Mouse (Mus musculus): ENCODE results near the gene Neurl1a.

Neurl1a gene

DNA sequence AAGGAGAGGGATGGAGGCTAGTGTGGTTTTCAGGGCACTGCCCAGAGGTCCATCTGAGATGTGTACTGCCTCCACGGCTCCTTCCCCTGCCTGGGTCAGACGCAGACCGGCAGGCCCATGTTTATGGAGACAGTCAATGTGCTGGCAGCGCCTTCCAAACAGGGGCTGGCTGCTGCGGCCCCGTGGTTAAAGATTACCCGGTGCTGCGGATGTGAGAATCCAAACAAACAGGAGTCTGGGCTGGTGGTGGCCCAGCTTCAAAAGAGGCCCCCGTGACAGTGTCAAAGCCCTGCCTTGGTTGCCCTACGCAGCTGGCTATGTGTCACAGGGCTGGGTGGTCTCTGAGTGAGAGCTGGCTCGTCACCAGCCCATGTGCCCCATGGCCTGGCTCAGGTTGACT is 69.2 kb downstream of the Neurl1a start:
- DNase-seq (ENCODE audit: low spot score in 2 of 2) = no peak

DNA sequence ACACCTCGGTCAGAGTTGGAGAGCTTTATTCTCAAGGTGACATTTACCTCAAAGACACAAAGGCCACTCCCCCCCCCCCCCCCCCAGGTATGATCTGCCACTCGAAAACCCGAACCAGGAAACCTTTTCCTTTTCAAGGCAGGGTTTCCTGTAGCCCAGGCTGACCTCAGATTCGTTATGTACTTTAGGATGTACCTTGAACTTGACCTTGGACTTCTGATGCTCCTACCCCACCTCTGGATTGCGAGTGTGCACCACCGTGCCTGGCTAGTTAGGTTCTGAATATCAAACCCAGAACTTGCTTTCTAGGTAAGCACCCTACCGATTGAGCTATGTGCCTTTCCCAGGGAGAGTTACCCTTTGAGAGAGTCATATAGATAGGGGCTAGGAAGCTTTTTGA is 69.7 kb downstream of the Neurl1a start:
- DNase-seq (ENCODE audit: low spot score in 2 of 2) = no peak

DNA sequence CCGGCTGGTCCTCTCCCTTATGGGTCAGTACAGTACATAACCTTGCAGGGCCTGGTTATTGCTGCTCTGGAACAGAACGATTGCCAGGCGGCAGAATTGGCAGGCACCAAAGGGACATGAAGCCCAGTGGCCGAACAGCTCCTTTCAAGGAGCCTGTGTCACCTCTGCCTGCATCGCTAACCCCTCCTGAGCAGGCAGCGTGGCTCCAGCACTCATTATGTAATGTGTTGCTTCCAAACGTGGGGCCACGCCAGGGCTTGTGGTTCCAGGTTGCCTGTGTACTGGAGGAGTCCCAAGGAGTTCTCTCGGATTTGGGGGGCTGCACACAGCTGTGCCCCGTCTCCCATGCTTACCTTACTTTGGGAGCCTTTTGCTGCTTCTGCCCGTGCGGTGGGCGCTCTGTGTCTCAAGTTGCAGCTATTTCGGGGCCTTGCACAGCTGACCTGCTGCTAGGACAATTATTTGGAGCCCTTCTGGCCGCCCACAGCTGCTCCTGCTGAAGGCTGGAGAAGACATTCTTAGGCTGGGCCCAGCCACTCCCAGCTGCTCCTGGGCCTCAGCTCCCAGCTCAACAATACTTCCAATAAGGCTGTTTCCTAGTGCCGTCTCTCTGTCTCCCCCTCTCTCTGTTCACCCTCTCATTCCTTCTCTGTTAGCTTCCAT is 70.4 kb downstream of the Neurl1a start:
- DNase-seq (ENCODE audit: low spot score in 2 of 2) = no peak

DNA sequence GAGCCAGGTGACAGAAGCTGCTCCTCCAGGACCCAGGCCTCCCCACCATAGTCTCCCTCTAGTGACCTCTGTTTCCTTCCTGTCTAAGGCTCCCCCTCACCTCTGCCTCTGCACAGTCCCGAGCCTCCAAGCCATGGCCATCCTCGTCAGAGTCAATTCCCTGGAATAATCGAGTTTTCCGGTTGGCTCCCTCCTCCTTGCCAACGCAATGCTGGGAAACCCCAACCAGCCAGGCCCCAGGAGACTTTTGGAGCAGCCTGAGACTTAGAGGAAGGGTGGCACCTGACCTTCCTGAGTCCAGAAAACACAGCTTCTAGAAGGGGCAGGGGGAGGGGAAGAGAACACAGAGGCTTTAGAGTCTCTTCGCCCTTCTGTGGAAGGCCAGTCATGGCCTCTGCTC is 72.3 kb downstream of the Neurl1a start:
- DNase-seq (ENCODE audit: low spot score in 2 of 2) = no peak

DNA sequence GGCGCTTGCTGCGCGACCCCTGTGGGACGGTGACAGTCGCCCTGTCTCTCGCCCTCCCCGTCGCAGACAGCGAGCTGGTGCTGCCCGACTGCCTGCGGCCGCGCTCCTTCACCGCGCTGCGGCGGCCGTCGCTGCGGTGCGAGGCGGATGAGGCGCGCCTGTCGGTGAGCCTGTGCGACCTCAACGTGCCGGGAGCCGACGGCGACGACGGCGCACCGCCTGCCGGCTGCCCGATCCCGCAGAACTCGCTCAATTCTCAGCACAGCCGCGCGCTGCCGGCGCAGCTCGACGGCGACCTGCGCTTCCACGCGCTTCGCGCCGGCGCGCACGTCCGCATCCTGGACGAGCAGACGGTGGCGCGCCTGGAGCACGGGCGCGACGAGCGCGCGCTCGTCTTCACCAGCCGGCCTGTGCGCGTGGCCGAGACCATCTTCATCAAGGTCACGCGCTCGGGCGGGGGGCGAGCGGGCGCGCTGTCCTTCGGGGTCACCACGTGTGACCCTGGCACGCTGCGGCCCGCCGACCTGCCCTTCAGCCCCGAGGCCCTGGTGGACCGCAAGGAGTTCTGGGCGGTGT is 74.5 kb downstream of the Neurl1a start:
- no peak for DNase-seq (ENCODE audit: low spot score in 2 of 2)

DNA sequence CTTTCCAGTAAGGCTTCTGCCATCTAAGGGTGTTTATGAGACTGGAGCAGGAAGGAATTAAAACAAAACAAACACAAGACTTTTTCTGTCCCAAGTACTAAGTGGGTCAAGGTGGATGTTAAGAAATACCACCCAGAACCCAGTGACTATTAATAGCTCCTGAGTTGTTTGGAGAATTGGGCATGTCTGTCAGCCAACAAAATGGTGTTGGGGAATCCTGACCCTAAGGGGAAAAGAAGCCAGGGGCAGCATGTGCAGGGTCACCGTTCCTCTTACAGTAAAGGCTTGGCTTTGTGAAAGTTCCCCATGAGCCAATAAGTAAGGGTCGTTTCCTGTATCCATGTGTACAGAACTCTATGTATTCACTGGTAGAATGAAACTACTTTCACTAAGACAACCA is 76.4 kb downstream of the Neurl1a start:
- DNase-seq (ENCODE audit: low spot score in 2 of 2) = no peak

DNA sequence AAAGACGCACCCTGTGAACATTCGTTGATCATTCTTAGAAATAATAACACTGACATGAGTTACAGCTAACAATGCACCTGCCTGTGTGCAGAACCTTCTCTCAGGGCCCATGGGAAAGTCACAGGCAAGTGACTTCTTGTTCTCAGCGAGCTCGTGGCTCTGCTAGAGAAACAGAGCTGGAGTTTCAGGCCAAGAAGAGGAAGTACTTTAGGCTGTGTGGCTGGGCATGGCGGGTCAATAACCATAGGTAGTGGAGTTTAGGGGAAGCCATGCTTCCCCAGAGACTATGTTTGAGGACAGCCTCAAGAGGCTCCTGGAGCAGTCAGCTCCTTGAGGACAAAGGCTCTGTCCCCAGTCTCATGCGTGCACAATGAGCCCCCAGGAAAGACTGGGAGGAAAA is 77.3 kb downstream of the Neurl1a start:
- no peak for DNase-seq (ENCODE audit: low spot score in 2 of 2)

DNA sequence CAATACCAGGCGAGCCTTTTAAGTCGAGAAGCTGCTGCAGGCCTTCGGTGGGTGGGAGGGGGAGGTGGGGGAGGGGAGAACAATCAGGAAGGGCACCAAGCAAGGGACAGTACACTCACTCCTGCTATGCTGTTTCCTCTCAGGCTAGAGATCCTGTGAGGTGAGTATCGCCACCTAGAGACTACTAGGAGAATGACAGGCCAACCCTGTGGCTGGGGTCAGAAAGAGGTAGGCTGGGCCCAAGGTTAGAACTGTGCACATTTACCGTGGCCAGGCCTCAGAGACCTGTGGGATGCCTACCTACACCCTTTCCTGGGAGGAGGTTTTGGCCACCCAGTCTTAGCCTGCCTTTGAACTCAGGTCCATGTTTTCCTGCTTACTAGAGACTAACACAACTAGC is 81.0 kb downstream of the Neurl1a start:
- no peak for DNase-seq (ENCODE audit: low spot score in 2 of 2)

DNA sequence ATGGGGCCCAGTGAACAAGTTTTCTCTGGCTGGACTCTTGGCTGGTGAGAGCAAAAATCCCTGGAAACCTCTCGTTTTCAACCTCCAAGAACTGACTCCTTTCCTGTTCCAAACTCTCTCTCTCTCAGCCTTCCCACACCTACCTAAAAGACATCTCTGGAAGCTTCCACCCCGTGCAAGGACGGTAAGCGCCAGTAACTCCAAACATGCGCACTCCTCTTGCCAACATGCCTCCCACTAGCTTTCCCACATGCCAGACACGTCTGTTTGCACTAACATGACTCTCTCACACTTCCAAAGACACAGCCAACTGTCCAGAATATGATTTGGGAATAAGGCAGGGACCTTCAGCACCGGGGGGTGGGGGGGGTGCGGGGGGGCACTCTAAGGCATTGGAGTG is 82.6 kb downstream of the Neurl1a start:
- peak; percentile 58 to 61 for DNase-seq (ENCODE audit: low spot score in 2 of 2)

DNA sequence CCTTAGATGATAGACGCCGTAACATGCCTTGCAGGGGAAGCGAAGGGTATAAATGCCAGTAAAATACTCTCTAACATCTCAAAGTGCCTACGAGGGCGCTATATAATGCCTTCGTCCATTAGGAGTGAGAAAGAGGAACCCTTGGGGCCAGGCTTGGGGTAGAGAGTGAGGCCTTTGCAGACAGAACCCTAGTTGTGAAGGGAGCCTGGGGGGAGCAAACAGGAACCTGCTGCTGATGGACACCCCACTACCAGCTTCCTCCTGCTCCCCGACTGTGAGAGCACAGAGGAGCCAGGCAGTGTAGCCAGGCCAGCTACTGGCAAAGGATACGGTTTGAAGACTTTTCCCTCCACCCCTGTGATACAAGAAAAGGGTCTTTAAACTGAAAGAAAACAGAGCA is 85.0 kb downstream of the Neurl1a start:
- no peak for DNase-seq (ENCODE audit: low spot score in 2 of 2)

DNA sequence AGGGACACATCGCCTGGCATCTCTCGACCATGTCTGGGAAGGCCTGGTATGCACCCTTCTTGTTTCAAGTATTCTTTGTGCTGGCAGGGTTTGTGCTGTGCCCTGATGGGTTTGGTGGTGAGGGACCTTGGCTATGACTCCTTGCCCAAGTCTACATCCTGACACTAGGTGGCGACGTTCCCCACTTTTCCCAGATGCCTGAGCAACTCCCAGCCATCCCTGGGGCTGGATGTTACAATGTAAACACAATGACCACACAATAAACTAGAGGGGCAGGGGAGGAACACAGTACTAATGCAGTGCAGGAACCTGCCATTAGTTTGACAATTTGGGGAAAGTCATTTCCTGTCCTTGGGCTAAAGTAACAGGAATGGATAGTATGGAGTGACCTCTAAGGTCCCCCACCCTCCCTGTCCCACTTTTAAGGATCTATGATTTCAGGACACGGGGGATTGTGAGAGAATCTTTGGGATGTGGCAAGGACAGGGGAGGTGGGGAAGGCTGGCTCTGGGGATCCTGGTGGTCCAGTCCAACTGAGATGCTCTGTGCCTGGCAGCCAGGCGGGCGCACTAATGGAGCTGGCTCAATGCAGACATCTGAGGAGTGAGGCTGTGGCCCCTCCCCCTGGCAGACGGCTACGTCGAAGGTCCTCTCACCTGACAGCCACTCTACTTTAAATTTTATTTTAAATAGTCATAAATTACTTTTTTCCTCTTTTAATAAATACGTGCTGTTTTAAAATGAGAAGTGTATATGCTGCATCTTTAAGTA is 85.9 kb downstream of the Neurl1a start:
- DNase-seq (ENCODE audit: low spot score in 2 of 2) = peak; percentile 82 to 83

DNA sequence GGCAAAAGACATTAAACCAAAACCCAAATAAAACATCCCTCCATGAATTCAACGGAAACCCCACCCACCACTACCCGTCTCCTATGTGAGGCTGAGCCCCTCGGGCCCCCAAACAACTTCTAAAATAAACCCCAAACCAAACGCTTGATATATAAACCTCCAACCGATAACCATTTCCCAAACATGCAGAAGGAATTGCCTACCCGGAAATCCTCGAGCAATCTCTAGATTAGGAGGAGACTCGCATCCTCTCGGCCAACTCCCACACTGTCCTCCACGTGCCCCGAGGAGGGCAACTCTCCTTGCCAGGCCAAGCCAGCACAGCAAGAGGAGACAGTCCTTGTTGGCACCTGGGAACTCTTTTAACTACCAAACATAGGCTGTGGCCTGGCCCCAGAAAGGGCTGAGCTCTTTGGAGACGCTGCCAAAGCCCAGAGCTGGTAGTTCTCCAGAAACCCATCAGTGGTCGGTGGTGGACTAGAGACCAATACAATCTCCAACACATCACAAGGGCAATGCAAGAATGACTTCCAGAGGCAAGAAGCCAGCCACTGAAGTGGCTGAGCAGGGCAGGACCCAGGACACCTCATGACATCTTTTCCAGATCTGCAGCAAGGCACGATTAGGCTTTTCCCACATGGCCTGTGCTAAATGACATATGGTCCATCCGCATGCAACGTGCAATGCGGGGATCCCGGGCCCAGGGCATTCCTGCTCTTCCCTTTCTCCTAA is 87.6 kb downstream of the Neurl1a start:
- DNase-seq (ENCODE audit: low spot score in 2 of 2) = no peak

DNA sequence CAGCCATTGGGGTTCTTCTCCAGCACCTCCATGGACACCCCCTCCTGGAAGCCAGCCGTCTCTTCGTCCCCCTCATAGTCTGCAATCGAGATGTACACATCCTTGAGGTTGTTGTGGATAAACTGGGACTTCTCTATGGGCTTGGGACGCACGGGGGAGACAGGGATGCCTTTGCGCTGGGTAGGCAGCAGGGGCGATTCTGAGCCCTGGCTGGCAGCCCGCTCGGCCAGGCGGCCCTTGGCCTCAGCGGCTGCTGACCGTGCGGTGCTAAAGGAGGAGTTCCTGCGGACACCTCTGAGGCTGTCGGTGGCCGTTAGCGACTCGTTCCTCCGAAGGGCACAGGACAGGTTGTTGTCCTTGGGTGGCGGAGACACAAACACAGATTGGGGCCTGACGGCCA is 88.4 kb downstream of the Neurl1a start:
- no peak for DNase-seq (ENCODE audit: low spot score in 2 of 2)

DNA sequence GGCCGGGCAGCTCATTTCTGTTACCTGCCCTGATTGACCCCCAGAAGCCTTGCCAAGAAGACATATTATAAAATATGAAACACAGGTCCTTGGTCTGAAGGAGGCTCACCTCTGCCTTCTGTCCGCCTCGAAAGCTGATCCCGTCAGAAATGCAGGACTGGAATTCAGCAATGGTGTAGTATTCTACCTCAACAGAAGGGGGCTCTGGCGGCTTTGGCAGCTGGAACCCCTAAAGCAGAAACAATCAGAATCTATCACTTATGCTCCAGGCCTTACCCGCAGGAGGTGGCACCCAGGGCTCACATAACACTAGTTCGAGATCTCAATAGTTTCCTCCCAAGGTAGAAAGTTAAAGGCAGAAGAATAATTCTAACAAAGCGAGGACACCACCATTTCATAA is 91.1 kb downstream of the Neurl1a start:
- DNase-seq (ENCODE audit: low spot score in 2 of 2) = no peak

DNA sequence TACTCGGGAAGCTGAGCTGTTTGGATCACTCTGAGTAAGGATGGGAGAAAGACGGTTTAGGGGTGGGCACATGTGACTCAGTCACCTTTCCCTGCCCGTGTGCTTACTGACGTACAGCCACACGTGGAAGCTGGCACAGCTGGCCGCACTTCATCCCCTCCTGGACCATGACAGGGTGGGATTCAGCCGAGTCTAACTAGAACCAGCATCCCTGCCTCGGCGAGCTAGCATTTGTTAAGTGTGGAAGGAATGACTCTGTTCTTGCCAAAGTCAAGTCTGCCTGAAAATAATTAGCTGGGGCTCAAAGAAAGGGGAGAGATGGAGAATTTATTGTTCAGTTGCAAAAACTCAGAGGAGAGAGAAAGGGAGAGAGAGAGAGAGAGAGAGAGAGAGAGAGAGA is 91.9 kb downstream of the Neurl1a start:
- DNase-seq (ENCODE audit: low spot score in 2 of 2) = no peak

DNA sequence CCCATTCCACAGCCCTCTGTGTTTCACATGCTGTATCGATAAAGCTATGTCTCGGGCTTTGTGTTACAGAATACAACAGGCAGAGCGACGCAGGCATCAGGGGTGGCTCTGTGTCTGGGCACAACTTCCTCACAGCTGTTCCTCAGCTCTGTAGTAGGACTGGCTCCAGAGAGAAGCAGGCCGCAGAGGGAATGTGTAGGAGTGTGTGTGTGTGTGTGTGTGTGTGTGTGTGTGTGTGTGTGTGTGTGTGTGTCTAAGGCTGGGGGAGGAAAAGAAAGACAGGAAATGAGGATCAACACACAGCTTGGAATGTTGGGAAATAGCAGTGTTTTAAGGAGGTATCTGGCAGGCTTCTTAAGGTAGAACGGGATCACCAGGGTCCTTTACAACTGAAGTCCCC is 98.1 kb downstream of the Neurl1a start:
- DNase-seq (ENCODE audit: low spot score in 2 of 2) = peak; percentile 72 to 79

DNA sequence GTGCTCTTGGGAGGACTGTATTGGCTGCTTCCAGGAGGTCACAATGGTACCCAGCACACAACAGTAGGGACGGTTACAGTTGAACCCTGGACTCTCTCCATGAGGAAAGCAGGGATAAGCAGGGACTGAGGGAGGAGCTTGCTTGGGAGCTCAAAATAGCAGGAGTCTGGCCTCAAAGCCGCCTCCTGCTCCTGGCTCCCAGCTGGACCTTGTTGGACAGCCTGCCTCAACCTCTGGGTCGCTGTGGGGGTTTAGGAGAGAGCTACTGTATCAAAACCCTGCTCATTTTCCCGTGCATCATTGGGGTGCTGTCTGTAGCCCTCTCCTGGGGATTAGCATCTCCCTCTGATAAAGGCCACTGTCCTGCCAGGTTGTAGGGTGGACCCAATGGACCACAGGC is 100.8 kb downstream of the Neurl1a start:
- DNase-seq (ENCODE audit: low spot score in 2 of 2) = no peak

DNA sequence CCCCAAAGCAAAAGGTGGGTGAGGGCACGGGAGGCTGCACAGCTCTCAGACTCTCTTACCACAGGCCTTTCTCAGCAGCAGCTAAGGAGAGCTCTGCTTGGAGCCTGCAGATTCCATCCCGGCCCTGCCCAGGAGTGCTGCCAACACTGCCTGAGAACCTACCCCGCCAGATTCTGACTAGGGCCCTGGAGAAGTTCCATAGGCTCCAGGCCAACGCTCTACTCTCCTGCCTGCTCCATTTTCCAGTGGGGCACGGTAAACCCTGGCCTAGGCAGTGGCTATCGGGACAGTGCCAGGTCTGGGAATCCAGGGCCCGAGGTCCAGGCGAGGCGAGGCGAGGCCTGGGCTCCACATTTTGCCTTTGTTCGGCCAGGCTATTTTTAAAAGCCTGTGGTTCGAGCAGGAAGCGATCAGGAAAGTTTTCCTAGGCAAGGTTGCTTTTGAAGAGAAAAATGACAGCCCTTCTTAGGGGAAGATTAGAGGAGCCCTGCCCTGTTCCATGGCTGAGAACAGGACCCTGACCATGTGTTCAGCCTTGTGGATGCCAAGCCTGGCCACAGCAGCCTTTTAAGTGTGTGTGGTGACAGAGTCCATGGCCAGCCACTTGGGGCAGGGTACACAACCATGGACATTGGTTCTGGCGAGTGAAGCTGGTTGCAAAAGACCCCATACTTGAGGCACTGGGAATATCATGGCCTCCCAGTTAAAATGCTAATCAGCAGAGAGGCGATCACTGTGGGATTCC is 101.3 kb downstream of the Neurl1a start:
- DNase-seq (ENCODE audit: low spot score in 2 of 2) = peak; percentile 75 to 80

DNA sequence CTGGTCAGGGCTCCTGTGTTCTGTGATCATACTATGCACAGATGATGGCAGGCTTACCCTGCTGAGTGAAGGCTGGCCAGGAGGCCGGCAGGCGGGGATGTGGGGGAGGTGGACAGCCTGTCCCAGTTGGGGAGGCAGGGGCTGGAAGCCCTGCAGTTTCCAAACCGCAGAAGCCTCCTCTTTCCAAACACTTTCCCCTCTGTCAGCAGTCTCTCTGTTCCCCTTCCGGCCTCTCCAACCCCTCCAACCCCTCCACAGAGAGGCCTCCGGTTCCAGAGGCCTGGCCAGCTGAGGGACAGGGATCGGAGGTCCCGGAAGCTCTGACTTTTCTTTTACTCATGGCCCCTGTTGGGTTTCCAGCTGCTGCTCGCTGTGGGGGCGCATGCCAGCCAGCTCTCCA is 102.3 kb downstream of the Neurl1a start:
- no peak for DNase-seq (ENCODE audit: low spot score in 2 of 2)

DNA sequence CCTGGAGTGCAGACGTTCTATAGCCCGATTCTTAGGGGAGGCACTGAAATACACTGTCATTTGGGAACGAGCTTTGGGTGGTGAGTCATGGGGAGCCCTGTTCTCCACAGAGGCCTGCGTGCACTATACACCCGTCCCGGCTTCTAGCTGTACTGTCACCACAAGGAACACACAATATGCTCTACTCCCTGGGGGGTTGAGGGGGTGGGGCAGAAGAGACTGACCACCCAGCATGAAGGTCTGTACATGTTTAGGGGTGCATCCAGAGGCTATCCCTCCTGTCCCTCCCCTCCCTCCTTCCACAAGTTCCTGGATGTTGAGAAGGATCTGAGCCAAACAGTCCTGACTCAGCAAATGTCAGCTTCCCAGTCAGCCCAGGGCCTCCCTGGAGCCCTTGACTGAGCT is 103.4 kb downstream of the Neurl1a start:
- DNase-seq (ENCODE audit: low spot score in 2 of 2) = no peak

DNA sequence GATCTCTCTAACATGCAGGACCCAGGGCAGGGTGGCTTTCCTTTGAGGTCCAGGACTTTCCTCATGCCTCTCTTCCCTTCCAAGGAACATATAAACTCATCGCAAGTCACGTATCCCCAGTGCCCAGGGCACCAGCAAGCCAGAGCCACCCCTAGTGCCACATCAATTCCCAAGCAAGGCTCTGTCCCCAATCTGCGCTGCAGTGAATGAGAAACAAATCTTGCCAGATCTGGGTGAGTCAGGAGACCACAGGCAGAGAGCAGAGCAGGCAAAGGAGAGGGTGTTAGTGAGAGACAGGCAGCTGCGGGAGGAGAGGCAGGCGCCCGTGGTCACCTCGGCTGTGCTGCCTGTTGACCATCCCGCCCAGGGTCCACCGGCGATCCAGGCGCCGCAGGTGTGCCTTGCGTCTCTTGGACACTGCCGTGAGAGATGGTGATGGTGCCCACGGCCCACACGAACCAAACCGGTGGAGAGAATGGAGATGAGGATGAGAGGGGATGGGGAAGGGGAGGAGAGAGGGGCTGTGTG is 104.1 kb downstream of the Neurl1a start:
- DNase-seq (ENCODE audit: low spot score in 2 of 2) = no peak

DNA sequence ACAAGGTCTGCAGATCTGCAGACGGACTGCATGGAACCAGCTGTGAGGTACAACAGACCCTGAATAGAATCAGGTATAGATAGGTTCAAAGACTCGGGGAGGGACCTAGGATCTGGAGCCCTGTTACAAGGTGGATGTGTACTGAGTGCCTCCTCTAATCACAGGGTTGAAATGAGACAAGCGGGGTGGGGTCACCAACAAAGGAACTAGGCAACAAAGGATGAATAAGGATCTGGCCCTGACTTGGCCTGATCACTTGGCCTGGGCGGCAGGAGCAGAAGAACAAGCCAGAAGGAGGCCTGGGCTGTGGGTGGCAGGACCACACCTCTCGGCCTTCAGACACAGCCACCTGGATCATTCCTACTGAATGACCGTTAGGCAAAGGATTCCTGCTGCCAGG is 107.0 kb downstream of the Neurl1a start:
- DNase-seq (ENCODE audit: low spot score in 2 of 2) = no peak
